Mouse (Mus musculus) cortical plate, adult 2 months (tissue): Measurements from ENCODE around the gene Gsdme.

ENCODE experiments used
- CTCF ChIP-seq: fragments of 200-500 bp; IDR thresholded peaks from 2 replicates; pipeline ENCODE4 v1.5.1; 2011; ENCODE audit warnings: mild to moderate bottlenecking, control low read depth, low read length; ENCODE audit not compliant: insufficient read depth; ENCODE audit errors: extremely low read depth
- POLR2A ChIP-seq: fragments of 200-500 bp; IDR thresholded peaks from 2 replicates; pipeline ENCODE4 v1.6.1; 2011; ENCODE audit warnings: mild to moderate bottlenecking, low read length, control low read depth; ENCODE audit not compliant: insufficient read depth; ENCODE audit errors: extremely low read depth

- no peak for TF ChIP-seq CTCF
- TF ChIP-seq POLR2A: no peak
Measured at GRCm38 (mm10) chr6:50273416-50273815, 9.8 kb upstream of the Gsdme start.
